Mouse (Mus musculus) large intestine, adult 2 months (tissue): ENCODE data around the gene Zfp287. TPM values are rescaled to one million over a fixed set of nuclear protein-coding genes. Genes with fewer than 3 reads are reported as not detected.

Experiments
- polyA plus RNA-seq: library from polyadenylated mRNA; depleted of rRNA; stranded (reverse); fragments of >200 nt; gene quantifications from 2 replicates; pipeline ENCODE4 v1.2.3, GENCODE M21; 2012; rRNA removed

The Zfp287 gene
- polyA plus RNA-seq, 1 experiment: 0.78 TPM

Other genes starting within 250 kb of the Zfp287 start
- 116 and 140 TPM in 2 replicates for gene Cenpv, start 192.6 kb downstream of the Zfp287 start, polyA plus RNA-seq
- gene Ubb, start 180.7 kb downstream of the Zfp287 start, polyA plus RNA-seq: 1,797 and 2,293 TPM in 2 replicates
- 8.7 and 9.0 TPM in 2 replicates for gene Trpv2, start 157.4 kb downstream of the Zfp287 start, polyA plus RNA-seq
- gene Lrrc75a, start 83.4 kb downstream of the Zfp287 start, polyA plus RNA-seq: 72.9 and 87.9 TPM in 2 replicates
- gene Mmgt2, start 83.2 kb downstream of the Zfp287 start, polyA plus RNA-seq: 36.1 and 46.8 TPM in 2 replicates
- gene Gm10428, start 21.2 kb upstream of the Zfp287 start, polyA plus RNA-seq: not detected in 2 replicates
- 0.19 and 0.56 TPM in 2 replicates for gene Zfp286, start 57.6 kb upstream of the Zfp287 start, polyA plus RNA-seq
- 11.8 and 14.0 TPM in 2 replicates for gene Trim16, start 88.3 kb upstream of the Zfp287 start, polyA plus RNA-seq
- 0.25 and 0.26 TPM in 2 replicates for gene Fbxw10, start 115.2 kb upstream of the Zfp287 start, polyA plus RNA-seq
- 18.5 and 19.1 TPM in 2 replicates for gene Tvp23b, start 147.6 kb upstream of the Zfp287 start, polyA plus RNA-seq
- gene Cdrt4, start 219.3 kb upstream of the Zfp287 start, polyA plus RNA-seq: not detected in 2 replicates